Comparison of ENCODE assay signal across 8 mouse cellular contexts in genomic region chr5:112324637-112325545, GRCm38 (mm10). TPM values are rescaled to one million over a fixed set of nuclear protein-coding genes. Genes with fewer than 3 reads are reported as not detected.
DNase-seq lines count a peak whose midpoint lies in the region; ATAC-seq and TF ChIP-seq lines count a peak whose summit lies in the region.

No protein-coding gene starts in this region.

- ATAC-seq in heart, embryonic 11.5 days (replicated peaks; ENCODE audit: insufficient number of reproducible peaks, low FRiP score, low TSS enrichment): peak; percentile 68; the same call in 1 of the 2 replicates
- peak; percentile 65 for ATAC-seq in kidney, postnatal 0 days (replicated peaks; ENCODE audit: low FRiP score, low read depth)

- H3K27ac ChIP-seq in heart, embryonic 11.5 days (ENCODE audit: low read depth, low read length): peak overlapping the region; percentile 71
- peak overlapping the region; percentile 81 for H3K27ac ChIP-seq in kidney, postnatal 0 days
- H3K27ac ChIP-seq in macrophage: peak overlapping the region; percentile 91

- H3K36me3 ChIP-seq in heart, embryonic 11.5 days (ENCODE audit: control insufficient read depth, insufficient read depth, low read length): peaks cover 8% of the 10 kb centered on the region
- peaks cover 10% of the 10 kb centered on the region for H3K36me3 ChIP-seq in kidney, postnatal 0 days (ENCODE audit: insufficient read depth, low read length)
- H3K36me3 ChIP-seq in macrophage (ENCODE audit: inconsistent target): peaks cover 23% of the 10 kb centered on the region

- 21% methylated on average over 24 of the region's 24 CpGs for WGBS in heart, embryonic 11.5 days (ENCODE audit: insufficient replicate concordance)
- 14% methylated on average over 24 of the region's 24 CpGs for WGBS in kidney, postnatal 0 days
- 2% methylated on average over 24 of the region's 24 CpGs for WGBS in macrophage (ENCODE audit: missing documents)

- peak overlapping the region; percentile 68 for H3K4me2 ChIP-seq in heart, embryonic 11.5 days
- H3K4me2 ChIP-seq in kidney, postnatal 0 days (ENCODE audit: low read length): peak overlapping the region; percentile 79

- peaks cover 32% of the 10 kb centered on the region for H3K79me2 ChIP-seq in macrophage (ENCODE audit: inconsistent target)

- H3K9ac ChIP-seq in heart, embryonic 11.5 days (ENCODE audit: low read depth, low read length): peak overlapping the region; percentile 58; the same call in 1 of the 2 replicates
- no peak overlapping the region for H3K9ac ChIP-seq in kidney, postnatal 0 days (ENCODE audit: low read depth, low read length)

- no peaks in the 10 kb centered on the region for H3K9me3 ChIP-seq in heart, embryonic 11.5 days (replicated peaks; ENCODE audit: control insufficient read depth, low read length)
- no peaks in the 10 kb centered on the region for H3K9me3 ChIP-seq in kidney, postnatal 0 days (replicated peaks; ENCODE audit: low read length)

- DNase-seq in adrenal gland, adult (ENCODE audit: inconsistent age in 2 of 2, low spot score in 1 of 2): peak; percentile 84 to 90
- DNase-seq in adrenal gland, postnatal 4 days (ENCODE audit: low spot score in 2 of 2): no peak
- peak; percentile 78 for DNase-seq in c-Kit-positive CD71-positive TER-119-positive erythroid progenitor cells, embryonic 14.5 days (ENCODE audit: low spot score)
- peak; percentile 85 for DNase-seq in kidney, postnatal 0 days (ENCODE audit: low spot score)
- DNase-seq in spleen, postnatal 10 days (ENCODE audit: low spot score in 2 of 2): peak; percentile 32 to 63
- DNase-seq in frontal cortex, postnatal 25 days (ENCODE audit: low spot score in 2 of 2): no peak

- TF ChIP-seq CTCF in kidney, postnatal 0 days (IDR thresholded peaks at IDR 0.05; ENCODE audit: low read depth): no peak

- H3K27me3 ChIP-seq in heart, embryonic 11.5 days (ENCODE audit: control insufficient read depth, insufficient read depth, low read length): no peaks in the 10 kb centered on the region
- H3K27me3 ChIP-seq in kidney, postnatal 0 days (ENCODE audit: insufficient read depth, low read length): no peaks in the 10 kb centered on the region

- H3K4me3 ChIP-seq in heart, embryonic 11.5 days (ENCODE audit: low read depth, low read length): peak overlapping the region; percentile 24
- peak overlapping the region; percentile 4; the same call in 1 of the 2 replicates for H3K4me3 ChIP-seq in kidney, postnatal 0 days (replicated peaks; ENCODE audit: low read depth, low read length)
- H3K4me3 ChIP-seq in macrophage (ENCODE audit: inconsistent target): peak overlapping the region; percentile 91

- peaks cover 5% of the 10 kb centered on the region; the same call in 1 of the 2 replicates for H3K4me1 ChIP-seq in heart, embryonic 11.5 days (ENCODE audit: control insufficient read depth, insufficient read depth, low read length)
- peaks cover 10% of the 10 kb centered on the region; the same call in 1 of the 2 replicates for H3K4me1 ChIP-seq in kidney, postnatal 0 days (replicated peaks; ENCODE audit: insufficient read depth, low read length)

RNA-seq across cellular contexts. Expression of gene Tfip11, which starts 1.3 kb away (rescaled TPM):
- 10 to 100 TPM; 35.9 to 43.0 TPM for total RNA-seq in adrenal gland, postnatal 4 days (2021)
- polyA plus RNA-seq in heart, embryonic 11.5 days (2014; fragmentation: Nextera tagmentation; extraction: Ambion mirVana): 13.7 and 15.9 TPM in 2 replicates
- polyA plus RNA-seq in kidney, postnatal 0 days (2015; fragmentation: Nextera tagmentation; extraction: Ambion mirVana): 19.8 and 23.5 TPM in 2 replicates
- total RNA-seq in macrophage (2018; cell fraction: chromatin; rRNA removed): 10 to 100 TPM; 13.5 to 42.1 (median 30.7) TPM
- total RNA-seq in macrophage (2018; cell fraction: cytosol; rRNA removed): 10 to 100 TPM; 21.8 to 37.9 (median 29.9) TPM
- 10 to 100 TPM; 18.5 to 36.7 (median 29.0) TPM for total RNA-seq in macrophage (2018; cell fraction: nucleus; rRNA removed)
- polyA plus RNA-seq in macrophage (2018): 27.6 to 29.7 TPM (median 28.0 TPM) in 3 replicates

RNA-seq across cellular contexts. Expression of gene Srrd, which starts 17.9 kb away (rescaled TPM):
- 10 to 100 TPM; 21.4 to 28.4 TPM for total RNA-seq in adrenal gland, postnatal 4 days (2021)
- 24.5 and 27.3 TPM in 2 replicates for polyA plus RNA-seq in heart, embryonic 11.5 days (2014; fragmentation: Nextera tagmentation; extraction: Ambion mirVana)
- 26.3 and 30.0 TPM in 2 replicates for polyA plus RNA-seq in kidney, postnatal 0 days (2015; fragmentation: Nextera tagmentation; extraction: Ambion mirVana)
- total RNA-seq in macrophage (2018; cell fraction: chromatin; rRNA removed): 10 to 100 TPM in 25 of 26 experiments, 1 to 10 TPM in 1; 6.4 to 59.0 (median 34.5) TPM
- total RNA-seq in macrophage (2018; cell fraction: cytosol; rRNA removed): 10 to 100 TPM in 23 of 26 experiments, 1 to 10 TPM in 3; 8.8 to 23.6 (median 16.0) TPM
- 10 to 100 TPM; 13.0 to 55.0 (median 32.4) TPM for total RNA-seq in macrophage (2018; cell fraction: nucleus; rRNA removed)
- 10.4 to 27.3 TPM (median 21.2 TPM) in 3 replicates for polyA plus RNA-seq in macrophage (2018)

RNA-seq across cellular contexts. Expression of gene Hps4, which starts 18.0 kb away (rescaled TPM):
- 10 to 100 TPM; 32.8 to 37.2 TPM for total RNA-seq in adrenal gland, postnatal 4 days (2021)
- polyA plus RNA-seq in heart, embryonic 11.5 days (2014; fragmentation: Nextera tagmentation; extraction: Ambion mirVana): 19.3 and 21.4 TPM in 2 replicates
- polyA plus RNA-seq in kidney, postnatal 0 days (2015; fragmentation: Nextera tagmentation; extraction: Ambion mirVana): 25.3 and 28.0 TPM in 2 replicates
- total RNA-seq in macrophage (2018; cell fraction: chromatin; rRNA removed): 10 to 100 TPM; 26.2 to 98.8 (median 59.1) TPM
- total RNA-seq in macrophage (2018; cell fraction: cytosol; rRNA removed): 10 to 100 TPM in 25 of 26 experiments, 1 to 10 TPM in 1; 9.4 to 26.5 (median 18.0) TPM
- 10 to 100 TPM; 23.9 to 70.8 (median 43.8) TPM for total RNA-seq in macrophage (2018; cell fraction: nucleus; rRNA removed)
- 10.1 to 18.2 TPM (median 17.9 TPM) in 3 replicates for polyA plus RNA-seq in macrophage (2018)

RNA-seq across cellular contexts. Expression of gene Gm6583, which starts 30.9 kb away (rescaled TPM):
- total RNA-seq in adrenal gland, postnatal 4 days (2021): under 1 TPM in 1 of 2 experiments, not detected in 1; 0.23 TPM
- 0.25 and 0.40 TPM in 2 replicates for polyA plus RNA-seq in heart, embryonic 11.5 days (2014; fragmentation: Nextera tagmentation; extraction: Ambion mirVana)
- polyA plus RNA-seq in kidney, postnatal 0 days (2015; fragmentation: Nextera tagmentation; extraction: Ambion mirVana): 0.08 and 0.10 TPM in 2 replicates
- total RNA-seq in macrophage (2018; cell fraction: chromatin; rRNA removed): under 1 TPM in 1 of 26 experiments, not detected in 25; 0.25 TPM
- total RNA-seq in macrophage (2018; cell fraction: cytosol; rRNA removed): under 1 TPM in 3 of 26 experiments, not detected in 23; 0.07 to 0.10 (median 0.07) TPM
- under 1 TPM in 3 of 26 experiments, not detected in 23; 0.24 to 0.36 (median 0.31) TPM for total RNA-seq in macrophage (2018; cell fraction: nucleus; rRNA removed)
- 0.06 TPM in 1 of 3 replicates, not detected in the others for polyA plus RNA-seq in macrophage (2018)

RNA-seq across cellular contexts. Expression of gene Tpst2, which starts 48.4 kb away (rescaled TPM):
- total RNA-seq in adrenal gland, postnatal 4 days (2021): 100 to 1,000 TPM; 135 to 140 TPM
- polyA plus RNA-seq in heart, embryonic 11.5 days (2014; fragmentation: Nextera tagmentation; extraction: Ambion mirVana): 30.2 and 31.2 TPM in 2 replicates
- 63.8 and 65.5 TPM in 2 replicates for polyA plus RNA-seq in kidney, postnatal 0 days (2015; fragmentation: Nextera tagmentation; extraction: Ambion mirVana)
- total RNA-seq in macrophage (2018; cell fraction: chromatin; rRNA removed): 10 to 100 TPM; 21.9 to 89.9 (median 52.8) TPM
- total RNA-seq in macrophage (2018; cell fraction: cytosol; rRNA removed): 10 to 100 TPM; 35.5 to 61.8 (median 45.7) TPM
- 10 to 100 TPM; 38.0 to 87.9 (median 57.7) TPM for total RNA-seq in macrophage (2018; cell fraction: nucleus; rRNA removed)
- 51.3 to 89.5 TPM (median 52.2 TPM) in 3 replicates for polyA plus RNA-seq in macrophage (2018)

Comparison
In these comparisons a context has a peak if more than half of its experiments do, and no peak if none do; other contexts are left out.
1. DNase-seq: peak in adrenal gland, adult (2 of 2), c-Kit-positive CD71-positive TER-119-positive erythroid progenitor cells, embryonic 14.5 days (single experiment), kidney, postnatal 0 days (single experiment) and spleen, postnatal 10 days (2 of 2); none in adrenal gland, postnatal 4 days (0 of 2) and frontal cortex, postnatal 25 days (0 of 2).
2. H3K4me3 ChIP-seq: peak in every context shown above with its lines; median percentile 91 in macrophage; 24 in heart, embryonic 11.5 days; 4 in kidney, postnatal 0 days.
3. Peak in every context shown above with its lines, with median percentiles within 50 percentile points of each other: H3K27ac ChIP-seq.